ENCODE assay signal across 8 mouse cellular contexts in genomic region chr6:97487535-97488081, GRCm38 (mm10).
DNase-seq lines count a peak whose midpoint lies in the region; ATAC-seq and TF ChIP-seq lines count a peak whose summit lies in the region.

No protein-coding gene starts in this region.

- H3K4me1 ChIP-seq in hindbrain, embryonic 10.5 days (replicated peaks): peaks cover 30% of the 10 kb centered on the region
- peaks cover 22% of the 10 kb centered on the region for H3K4me1 ChIP-seq in lung, embryonic 15.5 days

- WGBS in hindbrain, embryonic 10.5 days: 2% methylated on average over 40 of the region's 40 CpGs
- WGBS in lung, embryonic 15.5 days: 2% methylated on average over 39 of the region's 40 CpGs

- POLR2A ChIA-PET in Patski (lab: Charles Lee): interaction anchor here (0.6 kb wide), 1 partner anchor 36 kb away, joined by 3 read pairs; no protein-coding TSS in a partner anchor

- H3K36me3 ChIP-seq in hindbrain, embryonic 10.5 days: 0 out of 2 replicates have a peak, but pooled peaks cover 5% of the 10 kb centered on the region
- H3K36me3 ChIP-seq in lung, embryonic 15.5 days: no peaks in the 10 kb centered on the region

- peak overlapping the region; percentile 59 for H3K27ac ChIP-seq in hindbrain, embryonic 10.5 days
- no peak overlapping the region for H3K27ac ChIP-seq in lung, embryonic 15.5 days

- H3K9ac ChIP-seq in lung, embryonic 15.5 days: peak overlapping the region; percentile 32

- in situ Hi-C loops in Patski (cut with MboI; ENCODE audit: low pct_unique_long_range_greater_than_20kb): no loop called here

- no peak for DNase-seq in Patski (ENCODE audit: low read depth, low spot score)
- DNase-seq in cerebellum, adult 11-12 months: peak; percentile 65
- peak; percentile 22 to 64 for DNase-seq in frontal cortex, adult 2 months (ENCODE audit: extremely low spot score in 1 of 2, low spot score in 1 of 2)
- DNase-seq in hindbrain, embryonic 10.5 days (ENCODE audit: low spot score): peak; percentile 46
- DNase-seq in layer of hippocampus, adult 9-10 months (ENCODE audit: low spot score): peak; percentile 52
- peak; percentile 52 for DNase-seq in ovary, postnatal 14 days (ENCODE audit: low spot score)

- ATAC-seq in Patski: peak; percentile 77
- ATAC-seq in lung, embryonic 15.5 days (ENCODE audit: borderline replicate concordance, extremely low read depth, low FRiP score, low TSS enrichment): peak; percentile 58; the same call in 1 of the 2 replicates
- no peak for ATAC-seq in erythroid progenitor cell, adult 5-6 weeks (replicated peaks; ENCODE audit: low FRiP score, poor library complexity, severe bottlenecking)

- peak overlapping the region; percentile 57 for H3K4me3 ChIP-seq in hindbrain, embryonic 10.5 days
- H3K4me3 ChIP-seq in lung, embryonic 15.5 days: peak overlapping the region; percentile 44

- H3K27me3 ChIP-seq in Patski: peaks cover 7% of the 10 kb centered on the region
- H3K27me3 ChIP-seq in hindbrain, embryonic 10.5 days (ENCODE audit: insufficient read depth, poor library complexity, severe bottlenecking): peaks cover 46% of the 10 kb centered on the region
- H3K27me3 ChIP-seq in lung, embryonic 15.5 days: peaks cover 18% of the 10 kb centered on the region

- CTCF ChIA-PET in Patski (lab: Charles Lee): interaction anchor here (0.9 to 3.0 kb wide), 4 partner anchors 11 to 66 kb away, joined by 3 to 7 read pairs (median 4); no protein-coding TSS in a partner anchor

- H3K4me2 ChIP-seq in lung, embryonic 15.5 days: peak overlapping the region; percentile 87

- TF ChIP-seq CTCF in Patski (IDR thresholded peaks at IDR 0.05): no peak

- no peaks in the 10 kb centered on the region for H3K9me3 ChIP-seq in hindbrain, embryonic 10.5 days
- no peaks in the 10 kb centered on the region for H3K9me3 ChIP-seq in lung, embryonic 15.5 days
